Mouse (Mus musculus): ENCODE measurements around the gene Ulk3. TPM values are rescaled to one million over a fixed set of nuclear protein-coding genes. Genes with fewer than 3 reads are reported as not detected.
A peak's percentile ranks its signal among the peaks of the same experiment; 100 is the strongest.

The Ulk3 gene
- polyA plus RNA-seq, 1 experiment from 2014 or later: 20.7 TPM

GRCm38 (mm10) chr9:57625674-57626500 is 36.6 kb downstream of the Ulk3 start:
- Histone ChIP-seq H3K9ac (no peak overlapping the region), H3K27me3 (replicated peaks) (0 out of 2 replicates have a peak, but pooled peaks cover under 1% of the 10 kb centered on the region), H3K36me3 (peaks cover 67% of the 10 kb centered on the region), H3K9me3 (no peaks in the 10 kb centered on the region), H3K4me1 (no peaks in the 10 kb centered on the region), H3K4me3 (no peak overlapping the region), H3K27ac (no peak overlapping the region), H3K4me2 (replicated peaks) (no peak overlapping the region)
- ATAC-seq (ENCODE audit: low FRiP score, low read depth): no peak
- WGBS: 76% methylated on average over 15 of the region's 15 CpGs

- ATAC-seq (ENCODE audit: low FRiP score, low read depth): no peak
- Histone ChIP-seq H3K27ac (no peak overlapping the region), H3K27me3 (replicated peaks) (no peaks in the 10 kb centered on the region), H3K4me1 (no peaks in the 10 kb centered on the region), H3K9me3 (no peaks in the 10 kb centered on the region), H3K4me3 (no peak overlapping the region), H3K36me3 (peaks cover 80% of the 10 kb centered on the region), H3K9ac (no peak overlapping the region), H3K4me2 (replicated peaks) (no peak overlapping the region)
- WGBS: 89% methylated on average over 17 of the region's 17 CpGs
Observed at GRCm38 (mm10) chr9:57627191-57627590, 37.9 kb downstream of the Ulk3 start.

- WGBS: 93% methylated on average over 11 of the region's 11 CpGs
- peaks cover 82% of the 10 kb centered on the region for H3K36me3 ChIP-seq
Observed at GRCm38 (mm10) chr9:57627892-57628291, 38.6 kb downstream of the Ulk3 start.

GRCm38 (mm10) chr9:57628717-57629116 is 39.5 kb downstream of the Ulk3 start:
- H3K9me3 ChIP-seq: no peaks in the 10 kb centered on the region
- 96% methylated on average over 12 of the region's 12 CpGs for WGBS
- H3K36me3 ChIP-seq: peaks cover 87% of the 10 kb centered on the region
- no peak overlapping the region for H3K4me3 ChIP-seq
- H3K9ac ChIP-seq: 0 out of 2 replicates have a peak overlapping the region, but pooled peaks have one; percentile 2
- H3K27ac ChIP-seq: no peak overlapping the region
- 0 out of 2 replicates have a peak, but pooled peaks have one; percentile 11 for ATAC-seq (ENCODE audit: low FRiP score, low read depth)
- H3K4me2 ChIP-seq (replicated peaks): no peak overlapping the region
- no peaks in the 10 kb centered on the region for H3K4me1 ChIP-seq
- no peaks in the 10 kb centered on the region for H3K27me3 ChIP-seq (replicated peaks)

More at GRCm38 (mm10) chr9:57627892-57628291, 38.6 kb downstream of the Ulk3 start:
- H3K4me2 ChIP-seq (replicated peaks): no peak overlapping the region
- no peak for ATAC-seq (ENCODE audit: low FRiP score, low read depth)
- no peak overlapping the region for H3K4me3 ChIP-seq
- H3K9ac ChIP-seq: no peak overlapping the region
- no peaks in the 10 kb centered on the region for H3K9me3 ChIP-seq
- H3K27me3 ChIP-seq (replicated peaks): no peaks in the 10 kb centered on the region
- no peaks in the 10 kb centered on the region for H3K4me1 ChIP-seq
- no peak overlapping the region for H3K27ac ChIP-seq

- Histone ChIP-seq H3K9ac (0 out of 2 replicates have a peak overlapping the region, but pooled peaks have one; percentile 2), H3K4me2 (replicated peaks) (no peak overlapping the region), H3K4me1 (0 out of 2 replicates have a peak, but pooled peaks cover 4% of the 10 kb centered on the region), H3K27ac (no peak overlapping the region), H3K4me3 (no peak overlapping the region), H3K27me3 (replicated peaks) (no peaks in the 10 kb centered on the region), H3K9me3 (no peaks in the 10 kb centered on the region), H3K36me3 (peaks cover 89% of the 10 kb centered on the region)
- WGBS: 68% methylated on average over 14 of the region's 14 CpGs
- peak; percentile 74 for ATAC-seq (ENCODE audit: low FRiP score, low read depth)
Observed at GRCm38 (mm10) chr9:57629118-57629874, 40.0 kb downstream of the Ulk3 start.

- 53% methylated on average over 4 of the region's 4 CpGs for WGBS
- no peak for ATAC-seq (ENCODE audit: low FRiP score, low read depth)
- H3K9ac ChIP-seq: no peak overlapping the region
Observed at GRCm38 (mm10) chr9:57633481-57634024, 44.3 kb downstream of the Ulk3 start.

GRCm38 (mm10) chr9:57637272-57637671 is 48.0 kb downstream of the Ulk3 start:
- Histone ChIP-seq H3K27ac (no peak overlapping the region), H3K27me3 (replicated peaks) (no peaks in the 10 kb centered on the region), H3K9ac (no peak overlapping the region), H3K36me3 (peaks cover 20% of the 10 kb centered on the region), H3K4me3 (no peak overlapping the region), H3K4me1 (peaks cover 58% of the 10 kb centered on the region), H3K9me3 (no peaks in the 10 kb centered on the region), H3K4me2 (replicated peaks) (no peak overlapping the region)
- WGBS: 67% methylated on average over 3 of the region's 3 CpGs
- no peak for ATAC-seq (ENCODE audit: low FRiP score, low read depth)

More at GRCm38 (mm10) chr9:57633481-57634024, 44.3 kb downstream of the Ulk3 start:
- H3K4me3 ChIP-seq: no peak overlapping the region
- H3K9me3 ChIP-seq: no peaks in the 10 kb centered on the region
- no peak overlapping the region for H3K27ac ChIP-seq
- peaks cover 21% of the 10 kb centered on the region for H3K4me1 ChIP-seq
- no peaks in the 10 kb centered on the region for H3K27me3 ChIP-seq (replicated peaks)
- H3K4me2 ChIP-seq (replicated peaks): no peak overlapping the region
- peaks cover 48% of the 10 kb centered on the region for H3K36me3 ChIP-seq

- Histone ChIP-seq H3K4me3 (no peak overlapping the region), H3K9ac (no peak overlapping the region), H3K27ac (no peak overlapping the region), H3K9me3 (no peaks in the 10 kb centered on the region), H3K36me3 (peaks cover 20% of the 10 kb centered on the region), H3K4me2 (replicated peaks) (no peak overlapping the region), H3K4me1 (peaks cover 64% of the 10 kb centered on the region), H3K27me3 (replicated peaks) (no peaks in the 10 kb centered on the region)
- no peak for ATAC-seq (ENCODE audit: low FRiP score, low read depth)
- 62% methylated on average over 6 of the region's 6 CpGs for WGBS
Observed at GRCm38 (mm10) chr9:57637741-57638322, 48.6 kb downstream of the Ulk3 start.

GRCm38 (mm10) chr9:57638651-57639459 is 49.6 kb downstream of the Ulk3 start:
- Histone ChIP-seq H3K4me3 (no peak overlapping the region), H3K36me3 (peaks cover 13% of the 10 kb centered on the region), H3K27me3 (replicated peaks) (no peaks in the 10 kb centered on the region), H3K4me2 (replicated peaks) (peak overlapping the region; percentile 37), H3K27ac (no peak overlapping the region), H3K4me1 (peaks cover 74% of the 10 kb centered on the region), H3K9me3 (no peaks in the 10 kb centered on the region), H3K9ac (peak overlapping the region; percentile 2; the same call in 1 of the 2 replicates)
- ATAC-seq (ENCODE audit: low FRiP score, low read depth): no peak
- WGBS: 43% methylated on average over 8 of the region's 8 CpGs

GRCm38 (mm10) chr9:57639661-57640328 is 50.5 kb downstream of the Ulk3 start:
- Histone ChIP-seq H3K4me1 (peaks cover 74% of the 10 kb centered on the region), H3K4me3 (no peak overlapping the region), H3K9me3 (no peaks in the 10 kb centered on the region), H3K4me2 (replicated peaks) (peak overlapping the region; percentile 44), H3K36me3 (peaks cover 9% of the 10 kb centered on the region; the same call in 1 of the 2 replicates), H3K27me3 (replicated peaks) (no peaks in the 10 kb centered on the region), H3K27ac (peak overlapping the region; percentile 5; the same call in 1 of the 2 replicates), H3K9ac (peak overlapping the region; percentile 42; the same call in 1 of the 2 replicates)
- ATAC-seq (ENCODE audit: low FRiP score, low read depth): no peak
- WGBS: 74% methylated on average over 5 of the region's 5 CpGs

Data from neural tube, embryonic 12.5 days (tissue).